Mouse (Mus musculus) embryo, embryonic 11 days (tissue): Measurements from ENCODE around the gene Pnpo.

Source experiments
- DNase-seq: peaks from one replicate; pipeline ENCODE4 v3.0.0-alpha.2; 2015

Pnpo gene

GRCm38 (mm10) chr11:96943746-96944304, at the start of gene Pnpo:
TSS of gene Pnpo (minus strand) at chr11:96943986.
- DNase-seq, result peak; percentile 94

GRCm38 (mm10) chr11:96992722-96993311, 49.0 kb upstream of the Pnpo start:
- DNase-seq, result peak; percentile 63

- no peak for DNase-seq
Observed at GRCm38 (mm10) chr11:96991501-96991900, 47.7 kb upstream of the Pnpo start.

- peak; percentile 49 for DNase-seq
Observed at GRCm38 (mm10) chr11:96987873-96988655, 44.3 kb upstream of the Pnpo start.

GRCm38 (mm10) chr11:96986463-96986862, 42.7 kb upstream of the Pnpo start:
- no peak for DNase-seq

GRCm38 (mm10) chr11:96984903-96985302, 41.1 kb upstream of the Pnpo start:
- DNase-seq, result no peak

GRCm38 (mm10) chr11:96982859-96983258, 39.1 kb upstream of the Pnpo start, which contains the start of gene Sp2:
TSS of gene Sp2 (minus strand) at chr11:96982959.
- DNase-seq, result no peak

- peak; percentile 90 for DNase-seq
Observed at GRCm38 (mm10) chr11:96982355-96982754, 38.6 kb upstream of the Pnpo start.

- no peak for DNase-seq
Observed at GRCm38 (mm10) chr11:96981461-96981860, 37.7 kb upstream of the Pnpo start.

- no peak for DNase-seq
Observed at GRCm38 (mm10) chr11:96980021-96980420, 36.2 kb upstream of the Pnpo start.

- no peak for DNase-seq
Observed at GRCm38 (mm10) chr11:96979329-96979728, 35.5 kb upstream of the Pnpo start.

- no peak for DNase-seq
Observed at GRCm38 (mm10) chr11:96978401-96979246, 34.8 kb upstream of the Pnpo start.

- DNase-seq, result peak; percentile 99
Observed at GRCm38 (mm10) chr11:96977606-96978400, 34.0 kb upstream of the Pnpo start.

GRCm38 (mm10) chr11:96976911-96977591, 33.3 kb upstream of the Pnpo start:
- peak; percentile 94 for DNase-seq

GRCm38 (mm10) chr11:96976379-96976687, 32.5 kb upstream of the Pnpo start:
- no peak for DNase-seq

GRCm38 (mm10) chr11:96975511-96976378, 32.0 kb upstream of the Pnpo start:
- no peak for DNase-seq

GRCm38 (mm10) chr11:96974813-96975212, 31.0 kb upstream of the Pnpo start:
- DNase-seq, result no peak

GRCm38 (mm10) chr11:96973426-96973964, 29.7 kb upstream of the Pnpo start:
- no peak for DNase-seq

GRCm38 (mm10) chr11:96972906-96973305, 29.1 kb upstream of the Pnpo start:
- no peak for DNase-seq

- DNase-seq, result no peak
Observed at GRCm38 (mm10) chr11:96970341-96970740, 26.6 kb upstream of the Pnpo start.

- no peak for DNase-seq
Observed at GRCm38 (mm10) chr11:96969746-96970145, 26.0 kb upstream of the Pnpo start.
